Mouse (Mus musculus) MEL (cell line): ENCODE measurements around the gene Ift52.

ENCODE experiments used
- CTCF ChIP-seq, 3 experiments: IDR thresholded peaks in 2 of 3; conservative IDR thresholded peaks in 1 of 3; 2 replicates each; pipeline ENCODE4 v1.5.1; 2011 to 2012; ENCODE audit warnings: low read length in 3 of 3, low read depth in 2 of 3, mild to moderate bottlenecking in 2 of 3, improper control_type of control experiment in 1 of 3, inconsistent platforms in 1 of 3, mixed read lengths in 1 of 3, moderate library complexity in 1 of 3; ENCODE audit not compliant: control insufficient read depth in 1 of 3, insufficient read depth in 1 of 3, poor library complexity in 1 of 3, severe bottlenecking in 1 of 3
- ELF1 ChIP-seq: IDR thresholded peaks from 2 replicates; pipeline ENCODE4 v1.6.1; 2014; ENCODE audit warnings: low read depth, mild to moderate bottlenecking, inconsistent platforms, low read length, improper control_type of control experiment, moderate library complexity
- MAX ChIP-seq: IDR thresholded peaks from 2 replicates; pipeline ENCODE4 v1.6.1; 2011; ENCODE audit warnings: low read length, improper control_type of control experiment
- SMC3 ChIP-seq: IDR thresholded peaks from 2 replicates; pipeline ENCODE4 v1.6.1; 2011; ENCODE audit warnings: low read depth, low read length, improper control_type of control experiment
- TBP ChIP-seq: IDR thresholded peaks from 2 replicates; pipeline ENCODE4 v1.8.0; 2011; ENCODE audit warnings: low read depth, low read length, improper control_type of control experiment
- TCF12 ChIP-seq: IDR thresholded peaks from 2 replicates; pipeline ENCODE4 v1.6.1; 2014; ENCODE audit warnings: low read depth, mild to moderate bottlenecking, inconsistent platforms, low read length, improper control_type of control experiment, moderate library complexity

- no peak for TF ChIP-seq ELF1
- no peak for TF ChIP-seq TCF12
- no peak for TF ChIP-seq TBP
- TF ChIP-seq SMC3, result no peak
- no peak for TF ChIP-seq CTCF (IDR thresholded peaks at IDR 0.05 in 2 of 3, conservative IDR thresholded peaks at IDR 0.05 in 1 of 3; ENCODE audit: control insufficient read depth in 1 of 3, insufficient read depth in 1 of 3, low read depth in 2 of 3, low read length in 3 of 3, poor library complexity in 1 of 3, severe bottlenecking in 1 of 3)
- TF ChIP-seq MAX, result no peak
Observed at GRCm38 (mm10) chr2:163052826-163053225, 35.7 kb downstream of the Ift52 start.
